Mouse (Mus musculus): ENCODE results near the gene Apol7e. TPM values are rescaled to one million over a fixed set of nuclear protein-coding genes. Genes with fewer than 3 reads are reported as not detected.
"Not testable (repeated sequence)": the region's sequence is repeated elsewhere in the genome, so short reads cannot be mapped to it uniquely, and the experiment has no call there.

Apol7e gene
- polyA plus RNA-seq, 1 experiment: 26.2 TPM

- WGBS: 78% methylated on average over 9 of the region's 9 CpGs
- H3K4me3 ChIP-seq (ENCODE audit: control insufficient read depth, insufficient read depth, low read length): no peak overlapping the region
- no peaks in the 10 kb centered on the region for H3K4me1 ChIP-seq (replicated peaks; ENCODE audit: control insufficient read depth, insufficient read depth, low read length)
- no peak overlapping the region for H3K27ac ChIP-seq (ENCODE audit: control insufficient read depth, insufficient read depth, low read length)
- TF ChIP-seq POLR2A (IDR thresholded peaks at IDR 0.05; ENCODE audit: control insufficient read depth, extremely low read depth, insufficient read depth, low read length, poor library complexity): no peak
- no peak for TF ChIP-seq CTCF (IDR thresholded peaks at IDR 0.05; ENCODE audit: borderline replicate concordance, control insufficient read depth, extremely low read depth, insufficient read depth, low read length, poor library complexity)
- H3K36me3 ChIP-seq (ENCODE audit: control insufficient read depth, insufficient read depth, low read length): no peaks in the 10 kb centered on the region
- no peak for DNase-seq
- H3K27me3 ChIP-seq (ENCODE audit: control insufficient read depth, insufficient read depth, low read length): no peaks in the 10 kb centered on the region
Observed at GRCm38 (mm10) chr15:77740511-77741297, 42.0 kb downstream of the Apol7e start.

GRCm38 (mm10) chr15:77741556-77741955 lies 42.9 kb downstream of the Apol7e start:
- WGBS: 95% methylated on average over 6 of the region's 6 CpGs
- not testable (repeated sequence) for H3K4me3 ChIP-seq (ENCODE audit: control insufficient read depth, insufficient read depth, low read length); H3K36me3 ChIP-seq (ENCODE audit: control insufficient read depth, insufficient read depth, low read length); H3K27me3 ChIP-seq (ENCODE audit: control insufficient read depth, insufficient read depth, low read length); H3K27ac ChIP-seq (ENCODE audit: control insufficient read depth, insufficient read depth, low read length); DNase-seq; H3K4me1 ChIP-seq (replicated peaks; ENCODE audit: control insufficient read depth, insufficient read depth, low read length)

- DNase-seq: no peak
- no peak overlapping the region for H3K27ac ChIP-seq (ENCODE audit: control insufficient read depth, insufficient read depth, low read length)
- no peaks in the 10 kb centered on the region for H3K4me1 ChIP-seq (replicated peaks; ENCODE audit: control insufficient read depth, insufficient read depth, low read length)
- no peaks in the 10 kb centered on the region for H3K36me3 ChIP-seq (ENCODE audit: control insufficient read depth, insufficient read depth, low read length)
- TF ChIP-seq POLR2A (IDR thresholded peaks at IDR 0.05; ENCODE audit: control insufficient read depth, extremely low read depth, insufficient read depth, low read length, poor library complexity): no peak
- TF ChIP-seq CTCF (IDR thresholded peaks at IDR 0.05; ENCODE audit: borderline replicate concordance, control insufficient read depth, extremely low read depth, insufficient read depth, low read length, poor library complexity): no peak
- H3K4me3 ChIP-seq (ENCODE audit: control insufficient read depth, insufficient read depth, low read length): no peak overlapping the region
- WGBS: 71% methylated on average over 5 of the region's 5 CpGs
- no peaks in the 10 kb centered on the region for H3K27me3 ChIP-seq (ENCODE audit: control insufficient read depth, insufficient read depth, low read length)
Observed at GRCm38 (mm10) chr15:77744632-77745031, 46.0 kb downstream of the Apol7e start.

GRCm38 (mm10) chr15:77745081-77745480 lies 46.4 kb downstream of the Apol7e start:
- Histone ChIP-seq H3K4me3 (ENCODE audit: control insufficient read depth, insufficient read depth, low read length) (no peak overlapping the region), H3K27ac (ENCODE audit: control insufficient read depth, insufficient read depth, low read length) (no peak overlapping the region), H3K27me3 (ENCODE audit: control insufficient read depth, insufficient read depth, low read length) (no peaks in the 10 kb centered on the region), H3K36me3 (ENCODE audit: control insufficient read depth, insufficient read depth, low read length) (no peaks in the 10 kb centered on the region), H3K4me1 (replicated peaks; ENCODE audit: control insufficient read depth, insufficient read depth, low read length) (no peaks in the 10 kb centered on the region)
- TF ChIP-seq CTCF (IDR thresholded peaks at IDR 0.05; ENCODE audit: borderline replicate concordance, control insufficient read depth, extremely low read depth, insufficient read depth, low read length, poor library complexity) (no peak), POLR2A (IDR thresholded peaks at IDR 0.05; ENCODE audit: control insufficient read depth, extremely low read depth, insufficient read depth, low read length, poor library complexity) (no peak)
- no peak for DNase-seq

GRCm38 (mm10) chr15:77746326-77746725 lies 47.7 kb downstream of the Apol7e start:
- DNase-seq: no peak
- H3K36me3 ChIP-seq (ENCODE audit: control insufficient read depth, insufficient read depth, low read length): no peaks in the 10 kb centered on the region
- TF ChIP-seq CTCF (IDR thresholded peaks at IDR 0.05; ENCODE audit: borderline replicate concordance, control insufficient read depth, extremely low read depth, insufficient read depth, low read length, poor library complexity): no peak
- no peak for TF ChIP-seq POLR2A (IDR thresholded peaks at IDR 0.05; ENCODE audit: control insufficient read depth, extremely low read depth, insufficient read depth, low read length, poor library complexity)
- H3K4me1 ChIP-seq (replicated peaks; ENCODE audit: control insufficient read depth, insufficient read depth, low read length): no peaks in the 10 kb centered on the region
- 94% methylated on average over 1 of the region's 1 CpGs for WGBS
- no peaks in the 10 kb centered on the region for H3K27me3 ChIP-seq (ENCODE audit: control insufficient read depth, insufficient read depth, low read length)
- no peak overlapping the region for H3K4me3 ChIP-seq (ENCODE audit: control insufficient read depth, insufficient read depth, low read length)
- no peak overlapping the region for H3K27ac ChIP-seq (ENCODE audit: control insufficient read depth, insufficient read depth, low read length)

- no peaks in the 10 kb centered on the region for H3K36me3 ChIP-seq (ENCODE audit: control insufficient read depth, insufficient read depth, low read length)
- DNase-seq: no peak
- H3K27ac ChIP-seq (ENCODE audit: control insufficient read depth, insufficient read depth, low read length): no peak overlapping the region
- no peaks in the 10 kb centered on the region for H3K27me3 ChIP-seq (ENCODE audit: control insufficient read depth, insufficient read depth, low read length)
- no peak for TF ChIP-seq POLR2A (IDR thresholded peaks at IDR 0.05; ENCODE audit: control insufficient read depth, extremely low read depth, insufficient read depth, low read length, poor library complexity)
- H3K4me1 ChIP-seq (replicated peaks; ENCODE audit: control insufficient read depth, insufficient read depth, low read length): no peaks in the 10 kb centered on the region
- H3K4me3 ChIP-seq (ENCODE audit: control insufficient read depth, insufficient read depth, low read length): no peak overlapping the region
- 89% methylated on average over 3 of the region's 3 CpGs for WGBS
Observed at GRCm38 (mm10) chr15:77748414-77748813, 49.8 kb downstream of the Apol7e start.

GRCm38 (mm10) chr15:77749717-77750116 lies 51.1 kb downstream of the Apol7e start:
- 96% methylated on average over 10 of the region's 10 CpGs for WGBS
- Histone ChIP-seq H3K36me3 (ENCODE audit: control insufficient read depth, insufficient read depth, low read length) (no peaks in the 10 kb centered on the region), H3K4me3 (ENCODE audit: control insufficient read depth, insufficient read depth, low read length) (no peak overlapping the region), H3K4me1 (replicated peaks; ENCODE audit: control insufficient read depth, insufficient read depth, low read length) (no peaks in the 10 kb centered on the region), H3K27ac (ENCODE audit: control insufficient read depth, insufficient read depth, low read length) (no peak overlapping the region), H3K27me3 (ENCODE audit: control insufficient read depth, insufficient read depth, low read length) (no peaks in the 10 kb centered on the region)
- no peak for DNase-seq
- no peak for TF ChIP-seq CTCF (IDR thresholded peaks at IDR 0.05; ENCODE audit: borderline replicate concordance, control insufficient read depth, extremely low read depth, insufficient read depth, low read length, poor library complexity)
